ENCODE assay signal across 15 mouse cellular contexts in the genomic region with DNA sequence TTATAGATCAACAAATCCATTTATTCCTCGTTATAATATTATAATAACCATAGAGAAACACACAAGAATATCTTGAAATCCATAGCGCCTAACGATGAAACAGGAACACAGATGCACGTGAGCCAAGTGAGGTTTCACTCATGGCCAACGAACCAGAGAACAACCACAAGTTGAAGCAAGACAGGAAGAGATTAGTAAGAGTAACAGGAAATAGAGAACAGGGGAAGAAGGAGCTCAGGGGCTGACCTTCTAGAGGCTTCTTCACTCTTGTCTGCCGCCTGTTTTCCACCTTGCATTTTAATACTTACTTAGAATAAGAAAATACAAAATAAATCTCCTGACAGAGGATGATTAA.
DNase-seq lines count a peak whose midpoint lies in the region; ATAC-seq lines count a peak whose summit lies in the region.
"Had no signal": no experiment of that assay in that cellular context is flagged by ENCODE, and none has a peak within 500 bp of the region (broad histone marks: within the 10 kb centered on the region; RNA-seq: fewer than 3 reads in every experiment).

No protein-coding gene starts in this region.

- no peak overlapping the region for H3K27ac ChIP-seq in liver, embryonic 11.5 days (ENCODE audit: low read depth, low read length)
- H3K27ac ChIP-seq: hindbrain, embryonic 14.5 days; midbrain, embryonic 12.5 days had no signal

- H3K27me3 ChIP-seq in liver, embryonic 11.5 days (replicated peaks; ENCODE audit: control insufficient read depth, insufficient read depth, low read length) = no peaks in the 10 kb centered on the region
- H3K27me3 ChIP-seq: liver, embryonic 13.5 days; midbrain, embryonic 12.5 days had no signal

- no peak overlapping the region for H3K4me2 ChIP-seq in liver, embryonic 11.5 days
- H3K4me2 ChIP-seq: hindbrain, embryonic 14.5 days; midbrain, embryonic 12.5 days had no signal

- H3K4me1 ChIP-seq in liver, embryonic 11.5 days (replicated peaks; ENCODE audit: control insufficient read depth, insufficient read depth, low read length) = 0 out of 2 replicates have a peak, but pooled peaks cover 3% of the 10 kb centered on the region
- H3K4me1 ChIP-seq: midbrain, embryonic 12.5 days had no signal

- DNase-seq in liver (peak; percentile 6), adipocyte (ENCODE audit: low spot score) (no peak)
- DNase-seq in liver, embryonic 11.5 days (ENCODE audit: low spot score) = no peak
- peak; percentile 25 for DNase-seq in thymus, postnatal 14 days
- no peak for DNase-seq in adrenal gland, adult 18-20 months (ENCODE audit: low spot score in 2 of 2)
- no peak for DNase-seq in gastrocnemius, adult 18-20 months (ENCODE audit: low spot score)
- DNase-seq: cerebellum, adult 11-12 months; embryo, embryonic 11 days; liver, embryonic 13.5 days; right cerebral cortex, postnatal 25 days had no signal

- no peaks in the 10 kb centered on the region for H3K9me3 ChIP-seq in liver, embryonic 11.5 days (ENCODE audit: control insufficient read depth, low read length)
- H3K9me3 ChIP-seq: liver, embryonic 13.5 days; midbrain, embryonic 12.5 days had no signal

- no peaks in the 10 kb centered on the region for H3K36me3 ChIP-seq in liver, embryonic 11.5 days (ENCODE audit: control insufficient read depth, insufficient read depth, low read length)
- H3K36me3 ChIP-seq: liver, embryonic 13.5 days; midbrain, embryonic 12.5 days had no signal

- no peak overlapping the region for H3K4me3 ChIP-seq in liver, embryonic 11.5 days (ENCODE audit: low read depth, low read length)
- H3K4me3 ChIP-seq: erythroblast, embryonic 14.5 days; midbrain, embryonic 12.5 days had no signal

- no peak overlapping the region for H3K9ac ChIP-seq in liver, embryonic 11.5 days (ENCODE audit: low read depth, low read length)
- H3K9ac ChIP-seq: hindbrain, embryonic 14.5 days; liver, embryonic 13.5 days; midbrain, embryonic 12.5 days had no signal

- no peak for ATAC-seq in liver, embryonic 11.5 days (replicated peaks; ENCODE audit: low FRiP score)
- peak; percentile 90 for ATAC-seq in granulocyte monocyte progenitor cell, adult 5-6 weeks (replicated peaks; ENCODE audit: poor library complexity, severe bottlenecking)
- peak; percentile 68 for ATAC-seq in monocyte, adult 5-6 weeks (replicated peaks; ENCODE audit: insufficient number of reproducible peaks, low FRiP score, low TSS enrichment, poor library complexity, severe bottlenecking)

- WGBS in liver, embryonic 11.5 days = 43% methylated on average over 6 of the region's 6 CpGs

Comparison
In these comparisons a context has a peak if more than half of its experiments do, and no peak if none do; other contexts are left out.
1. DNase-seq: peak in liver (single experiment) and thymus, postnatal 14 days (single experiment); none in liver, embryonic 11.5 days (single experiment), adrenal gland, adult 18-20 months (0 of 2), adipocyte (single experiment) and gastrocnemius, adult 18-20 months (single experiment).